Comparison of ENCODE assay signal across 14 mouse cellular contexts in genomic region chr3:26117071-26117470, GRCm38 (mm10).
"Had no signal": no experiment of that assay in that cellular context is flagged by ENCODE, and none has a peak within 500 bp of the region (broad histone marks: within the 10 kb centered on the region; RNA-seq: fewer than 3 reads in every experiment).

No protein-coding gene starts in this region.

- H3K9ac ChIP-seq: liver, embryonic 15.5 days; lung, embryonic 15.5 days; midbrain, embryonic 12.5 days had no signal

- H3K4me1 ChIP-seq: limb, embryonic 10.5 days; liver, embryonic 15.5 days; lung, embryonic 15.5 days; megakaryocyte, embryonic 14.5 days; midbrain, embryonic 12.5 days had no signal

- H3K27ac ChIP-seq: layer of hippocampus, adult 2 months; limb, embryonic 10.5 days; liver, embryonic 15.5 days; lung, embryonic 15.5 days; macrophage; midbrain, embryonic 12.5 days had no signal

- H3K4me3 ChIP-seq: layer of hippocampus, adult 2 months; limb, embryonic 10.5 days; liver, embryonic 15.5 days; lung, embryonic 15.5 days; megakaryocyte, embryonic 14.5 days; midbrain, embryonic 12.5 days had no signal

- H3K4me2 ChIP-seq: liver, embryonic 11.5 days; liver, embryonic 15.5 days; lung, embryonic 15.5 days; midbrain, embryonic 12.5 days had no signal

- H3K27me3 ChIP-seq: liver, embryonic 15.5 days; lung, embryonic 15.5 days; megakaryocyte, embryonic 14.5 days; midbrain, embryonic 12.5 days had no signal

- H3K36me3 ChIP-seq: limb, embryonic 10.5 days; liver, embryonic 15.5 days; lung, embryonic 15.5 days; midbrain, embryonic 12.5 days had no signal

- DNase-seq: kidney, adult 18-20 months; kidney, postnatal 10 days; kidney, postnatal 4 days; lung, postnatal 14 days; right cerebral cortex, postnatal 25 days; thymus, postnatal 36 days had no signal

- H3K9me3 ChIP-seq: limb, embryonic 10.5 days; liver, embryonic 15.5 days; lung, embryonic 15.5 days; midbrain, embryonic 12.5 days had no signal
